Mouse (Mus musculus) kidney, adult 11 months (tissue): ENCODE results near the gene Cntn3.

Source experiments
- DNase-seq: peaks from one replicate; pipeline ENCODE4 v3.0.0; 2022

The Cntn3 gene

DNA sequence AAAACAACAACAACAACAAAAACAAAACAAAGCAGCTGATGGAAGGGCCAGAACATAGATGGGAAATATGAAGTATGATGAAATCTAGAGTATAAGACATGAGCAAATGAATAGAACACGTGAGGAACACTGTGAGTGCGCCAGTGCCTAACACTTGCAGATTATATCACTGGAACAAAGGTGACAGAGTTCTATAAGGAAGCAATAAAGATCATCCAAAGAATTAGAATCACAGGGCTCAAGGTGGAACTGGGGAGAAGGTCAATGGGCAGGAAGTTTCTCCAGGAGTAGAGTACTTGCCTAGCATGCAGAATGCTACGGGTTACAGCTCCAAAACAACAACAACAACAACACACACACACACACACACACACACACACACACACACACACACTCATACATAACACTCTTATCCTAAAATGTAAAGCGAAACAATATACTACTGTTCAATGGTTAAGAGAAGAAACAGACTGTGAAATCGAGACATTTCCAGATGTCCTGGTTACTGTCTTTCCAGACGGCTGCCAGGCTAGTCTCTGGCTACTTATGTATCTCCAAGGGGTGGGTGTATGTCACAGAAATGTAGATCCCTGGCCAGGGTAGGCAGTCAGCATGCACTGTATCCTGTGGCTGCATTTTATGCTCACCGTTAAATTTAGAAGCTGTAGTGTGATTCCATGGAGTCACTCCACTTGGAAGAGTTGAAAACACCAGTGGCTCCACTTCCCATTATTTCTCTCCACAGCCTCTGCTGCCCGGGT, 94.4 kb downstream of the Cntn3 start:
- DNase-seq: no peak

DNA sequence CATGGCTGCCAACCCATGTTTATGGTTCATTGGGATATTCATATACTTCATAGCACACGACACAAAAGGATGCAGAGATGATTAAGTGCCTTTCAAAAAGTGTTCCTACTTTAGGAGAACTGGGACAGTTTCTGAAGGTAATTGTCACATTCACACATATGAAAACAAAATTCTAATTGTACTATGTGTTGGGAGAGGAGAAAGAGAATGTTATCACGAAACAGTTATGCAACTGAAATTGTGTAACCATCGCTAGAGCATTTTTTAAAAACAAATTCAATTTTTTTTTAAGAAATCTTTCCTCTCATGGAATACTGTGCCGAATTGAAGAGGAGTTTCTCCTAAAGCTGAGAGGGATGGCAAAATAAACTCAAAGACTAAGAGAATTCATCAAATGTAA, 134.5 kb downstream of the Cntn3 start:
- DNase-seq: no peak

DNA sequence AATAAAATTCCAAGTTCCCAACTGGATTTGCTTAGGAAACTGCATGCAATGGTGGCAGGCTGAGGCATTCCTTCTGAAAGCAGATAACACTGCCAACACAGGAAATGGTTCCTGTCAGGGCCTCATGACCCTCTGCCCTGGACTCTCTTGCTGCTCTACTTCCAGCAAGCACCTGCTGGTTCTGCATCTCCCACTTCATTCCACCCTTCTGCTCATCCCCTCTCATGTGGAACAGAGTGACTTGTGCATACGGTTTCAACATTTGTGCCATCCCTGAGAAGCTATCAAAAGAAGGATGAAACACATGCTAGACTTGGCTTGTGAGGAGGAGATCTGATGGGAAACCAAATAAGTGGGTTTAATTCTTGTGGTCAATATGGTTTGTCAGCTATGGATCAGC, 145.4 kb downstream of the Cntn3 start:
- DNase-seq: no peak

DNA sequence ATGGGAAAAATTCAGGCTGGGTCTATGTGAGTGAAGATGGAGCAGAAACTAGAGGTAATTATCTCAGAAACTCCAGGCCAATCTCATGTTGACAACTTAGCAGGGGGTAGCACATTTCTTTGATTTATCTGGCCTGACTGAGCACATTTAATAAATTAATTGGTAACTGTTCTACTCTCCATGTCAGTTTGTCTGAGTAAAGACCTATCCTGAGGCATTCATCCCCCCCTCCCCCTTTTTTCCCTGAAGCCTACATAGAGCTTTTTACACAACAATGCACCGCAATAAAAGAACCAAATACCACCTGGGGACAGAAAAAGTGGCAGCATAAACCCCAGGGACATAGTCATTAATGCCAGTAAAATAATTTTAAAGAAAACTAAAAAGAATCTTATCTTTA, 151.1 kb downstream of the Cntn3 start:
- DNase-seq: no peak

DNA sequence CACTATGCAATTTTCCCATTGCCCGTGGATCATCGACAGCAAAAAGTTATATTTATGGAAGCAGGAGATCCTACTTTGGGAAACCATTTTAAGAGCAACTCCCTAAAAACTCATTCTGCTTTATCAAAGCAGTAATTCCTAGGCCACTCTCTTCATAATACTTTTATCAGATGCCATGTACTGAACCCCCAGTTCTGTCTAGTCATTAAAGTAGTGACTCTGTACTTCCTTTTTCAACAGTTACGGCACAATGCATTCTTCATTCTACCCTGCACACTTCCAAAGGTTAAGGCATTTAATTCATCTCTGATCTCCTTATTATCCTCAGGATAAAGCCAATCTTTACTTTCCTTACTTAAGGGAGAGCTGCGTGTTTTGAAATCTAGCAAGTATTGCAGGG, 184.3 kb downstream of the Cntn3 start:
- no peak for DNase-seq

DNA sequence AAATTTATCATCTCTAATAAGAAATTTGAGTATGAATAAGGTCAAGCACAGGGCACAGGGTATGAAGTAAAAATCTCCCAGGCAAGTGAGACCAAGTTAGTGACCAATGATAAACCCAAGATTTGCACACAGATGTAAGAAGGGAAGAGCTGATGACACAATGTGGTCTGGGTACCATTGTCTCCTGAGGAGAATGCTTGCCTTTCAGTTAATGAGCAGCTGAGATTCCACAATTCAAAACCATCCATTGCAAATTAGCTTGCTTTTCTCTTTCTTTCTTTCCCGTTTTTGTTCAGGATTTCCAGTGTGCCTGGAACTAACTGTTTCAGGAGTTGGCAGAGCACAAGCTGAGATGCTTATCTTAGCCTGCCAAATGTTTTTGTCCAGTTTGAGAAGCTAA, 200.8 kb downstream of the Cntn3 start:
- DNase-seq: no peak

DNA sequence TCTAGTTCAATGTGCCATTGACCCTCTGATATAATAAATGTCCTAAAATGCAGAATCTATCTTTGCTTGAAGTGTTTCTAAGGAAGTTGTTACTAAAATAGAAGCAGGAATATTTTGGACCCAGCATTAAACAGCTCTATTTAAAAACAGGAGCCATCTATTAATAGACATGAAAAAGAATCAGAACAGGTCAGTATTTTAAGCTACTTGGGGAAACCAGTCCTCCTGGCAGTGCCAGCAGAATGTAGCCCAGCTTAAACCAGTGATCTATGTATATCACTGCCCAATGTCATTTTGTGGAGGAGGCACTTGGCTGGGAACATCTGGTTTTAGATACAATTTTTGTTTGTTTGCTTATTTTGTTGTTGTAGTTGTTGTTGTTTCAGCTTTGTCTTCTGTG, 209.0 kb downstream of the Cntn3 start:
- no peak for DNase-seq

DNA sequence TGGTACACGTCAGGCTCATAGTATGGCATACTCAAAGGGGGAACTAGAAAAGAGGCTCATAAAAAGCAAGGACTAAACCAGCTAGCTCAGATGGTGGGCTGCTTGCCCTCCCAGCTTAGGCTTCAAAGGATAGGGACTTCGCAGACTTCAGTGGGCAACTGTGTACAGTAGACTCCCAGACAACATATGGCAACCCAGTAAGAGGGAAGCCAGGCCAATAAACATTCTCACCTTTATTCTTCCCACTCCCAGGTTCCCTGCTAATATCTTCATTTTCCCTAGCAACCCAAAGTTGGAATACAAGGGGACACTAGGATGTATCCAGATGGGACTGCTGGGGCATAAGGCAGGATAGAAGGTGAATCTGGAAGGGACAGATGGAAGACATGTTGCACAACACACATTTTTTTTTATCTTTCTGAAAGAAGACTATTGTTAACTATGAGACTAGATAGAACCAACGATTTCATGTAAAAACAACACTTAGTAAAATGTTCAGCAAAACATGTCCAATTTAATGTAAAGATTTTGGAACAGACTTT, 209.5 kb downstream of the Cntn3 start:
- DNase-seq: no peak

DNA sequence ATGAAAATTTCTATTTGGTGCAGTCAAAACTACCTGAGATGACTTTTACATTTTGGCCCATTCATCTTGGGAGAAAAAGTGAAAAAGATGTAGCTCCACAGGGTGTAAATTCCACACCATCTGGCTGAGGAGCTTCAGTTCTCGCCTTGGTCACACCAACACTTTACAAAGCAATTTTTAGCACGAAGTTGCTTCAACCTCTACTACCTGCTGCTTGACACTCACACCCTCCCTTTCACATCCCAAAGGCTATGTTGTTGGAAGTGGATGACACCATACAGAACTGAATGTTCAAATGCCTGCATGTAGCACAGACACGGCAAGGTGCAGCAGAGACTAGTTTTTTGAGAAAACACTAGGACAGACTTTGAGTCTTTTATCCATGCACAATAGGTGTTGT, 240.8 kb downstream of the Cntn3 start:
- DNase-seq: no peak

DNA sequence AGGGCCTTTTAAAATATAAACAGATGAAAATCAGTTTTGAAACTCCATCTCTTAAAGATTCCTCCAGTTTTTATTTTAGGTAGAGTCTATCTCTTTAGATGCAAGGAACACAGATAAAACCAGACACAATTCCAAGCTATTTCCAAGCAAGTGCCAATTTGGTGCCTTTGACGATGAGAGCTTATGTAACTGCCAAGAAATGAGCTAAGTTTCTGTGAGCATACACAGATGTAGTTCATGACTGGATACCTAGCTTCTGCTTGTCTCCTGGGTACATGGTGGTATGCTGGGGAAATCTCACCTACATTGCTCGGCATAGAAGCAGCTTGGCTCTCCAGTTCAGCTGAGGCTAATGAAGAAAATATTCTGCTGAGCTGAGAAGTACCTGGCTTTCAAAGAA, 246.2 kb downstream of the Cntn3 start:
- DNase-seq: no peak

DNA sequence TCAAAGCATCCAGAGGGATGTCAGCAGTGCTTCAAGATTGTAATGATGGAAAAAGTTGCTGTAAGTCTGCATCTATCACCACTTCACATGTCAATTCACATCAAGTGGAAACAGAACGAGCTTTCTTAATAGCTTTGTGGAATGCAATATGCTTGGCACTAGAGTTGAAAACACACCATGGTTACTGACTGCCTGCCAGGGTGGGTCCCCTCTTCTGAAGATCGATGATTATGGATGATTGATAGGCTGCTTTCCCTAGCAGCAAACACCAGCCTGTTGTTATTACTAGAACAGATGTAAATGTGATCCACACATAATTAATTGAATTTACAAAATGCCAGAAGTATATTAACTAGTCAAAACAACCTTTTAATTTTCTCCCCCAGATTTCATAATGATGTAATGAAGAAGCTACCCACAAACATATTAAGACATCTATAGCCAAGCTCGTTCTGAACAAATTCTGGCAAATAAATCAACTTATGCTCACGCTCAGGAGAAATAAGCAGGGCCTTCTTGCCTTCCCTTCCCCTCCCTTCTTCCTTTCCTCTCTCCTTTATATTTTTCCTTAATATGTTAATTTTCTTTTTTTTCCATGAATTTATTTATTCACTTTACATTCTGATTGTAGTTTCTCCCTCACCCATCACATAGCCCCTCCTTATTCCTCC, 250.2 kb downstream of the Cntn3 start:
- no peak for DNase-seq

DNA sequence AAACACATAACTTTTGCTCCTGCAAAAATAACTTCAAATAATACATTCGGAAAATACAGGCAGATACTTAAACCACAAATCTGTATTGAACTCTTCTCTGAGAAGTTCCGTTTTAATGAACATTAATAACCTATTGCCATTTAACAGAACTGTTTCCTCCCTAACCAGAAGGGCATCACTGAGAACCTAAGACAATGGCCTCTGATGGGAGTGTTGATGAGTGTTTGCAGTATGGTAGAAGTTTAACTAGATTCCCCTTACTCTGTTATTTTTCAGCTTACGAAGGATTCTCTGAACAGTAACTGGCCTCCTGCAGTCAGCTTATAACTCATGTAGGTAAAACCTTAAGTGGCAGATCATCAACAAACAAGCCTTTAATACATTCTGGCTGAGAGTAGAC, 253.1 kb downstream of the Cntn3 start:
- no peak for DNase-seq

DNA sequence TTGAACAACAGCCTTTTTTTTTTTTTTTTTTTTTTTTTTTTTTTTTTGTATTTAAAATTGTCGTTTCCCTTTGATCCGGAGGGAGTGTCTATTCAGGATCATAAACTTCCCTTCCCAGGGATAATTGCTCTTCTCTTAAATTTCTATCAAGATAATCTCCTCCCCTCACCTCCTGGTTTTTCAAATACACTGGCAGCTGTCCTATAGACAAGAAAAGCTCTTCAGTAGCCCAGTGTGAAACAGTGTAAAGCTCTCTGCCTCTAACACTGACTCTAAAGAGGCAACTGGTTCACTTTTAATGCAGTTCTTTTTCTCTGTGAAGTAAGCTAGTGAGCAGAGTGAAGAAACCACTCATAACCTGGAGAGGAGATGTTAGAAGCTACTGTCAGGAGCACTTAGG, 290.0 kb downstream of the Cntn3 start:
- no peak for DNase-seq

DNA sequence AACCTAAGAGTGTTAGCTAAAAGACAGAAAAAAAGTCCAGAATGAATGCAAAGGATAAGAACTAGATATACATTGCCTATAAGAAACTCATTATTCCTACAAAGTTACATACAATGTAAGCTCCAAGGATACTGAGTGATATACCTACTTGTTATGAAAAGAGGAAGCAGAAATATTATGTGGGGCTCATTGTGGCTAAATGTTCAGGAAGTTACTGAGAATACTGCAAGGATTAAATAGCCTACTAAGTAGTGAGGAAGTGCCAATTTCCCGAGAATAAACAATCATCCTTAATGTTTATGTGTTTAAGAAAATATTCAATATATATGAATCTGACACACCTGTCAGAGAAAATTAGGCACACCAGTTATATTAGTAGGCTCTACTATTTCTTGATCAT, 341.9 kb downstream of the Cntn3 start:
- no peak for DNase-seq

DNA sequence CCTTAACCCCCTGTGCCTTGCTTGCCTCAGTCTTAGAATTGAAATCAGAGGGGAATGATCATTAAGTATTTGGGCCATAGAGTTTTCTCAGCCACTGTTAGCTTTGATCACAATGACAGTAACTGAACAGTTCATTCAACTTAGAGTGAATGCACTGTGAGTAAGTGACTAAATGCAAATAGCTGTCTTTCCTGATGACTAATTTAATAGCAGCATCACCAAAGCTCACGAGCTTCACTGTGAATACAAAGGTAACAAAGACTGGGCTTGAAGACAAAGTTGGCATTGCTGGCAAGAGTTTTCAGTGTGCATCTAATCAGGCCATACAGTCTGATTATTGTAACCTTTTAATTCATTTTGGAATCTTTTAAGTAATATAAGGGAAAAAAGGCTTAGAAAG, 386.6 kb downstream of the Cntn3 start:
- no peak for DNase-seq

DNA sequence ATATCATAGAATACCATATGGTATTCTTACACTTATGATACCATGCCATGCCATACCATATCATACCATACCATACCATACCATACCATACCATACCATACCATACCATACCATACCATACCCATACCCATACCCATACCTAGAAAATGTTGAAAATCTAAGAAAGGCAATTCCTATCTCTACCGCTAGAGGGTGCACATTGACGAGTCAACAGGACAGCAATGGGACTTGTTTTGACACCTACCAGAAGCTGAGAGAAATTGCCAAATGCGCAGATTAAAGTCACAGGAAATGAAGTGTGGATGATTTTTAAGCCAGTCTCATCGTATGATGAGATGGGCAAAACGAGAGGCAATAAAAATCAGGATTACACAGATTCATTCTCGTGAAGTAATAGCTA, 402.0 kb downstream of the Cntn3 start:
- DNase-seq: no peak

DNA sequence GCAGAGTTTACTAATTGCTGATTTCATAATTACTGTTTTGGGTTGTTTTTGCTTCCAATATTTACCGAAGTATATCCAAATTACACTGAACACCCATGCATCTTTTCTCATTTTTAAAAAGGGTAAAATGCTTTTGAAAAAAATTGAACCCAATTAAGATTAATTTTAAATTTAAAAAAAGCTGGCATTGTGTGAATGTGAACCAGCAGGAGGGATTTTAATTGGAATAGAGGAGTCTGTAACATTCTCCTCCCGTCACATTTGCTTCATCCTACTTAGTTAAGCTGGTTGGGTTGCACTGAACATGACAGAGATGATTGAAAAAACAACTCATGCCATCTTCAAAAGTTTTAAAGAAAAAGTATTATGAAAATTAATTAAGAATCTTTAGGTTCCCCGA, 411.7 kb downstream of the Cntn3 start:
- no peak for DNase-seq

DNA sequence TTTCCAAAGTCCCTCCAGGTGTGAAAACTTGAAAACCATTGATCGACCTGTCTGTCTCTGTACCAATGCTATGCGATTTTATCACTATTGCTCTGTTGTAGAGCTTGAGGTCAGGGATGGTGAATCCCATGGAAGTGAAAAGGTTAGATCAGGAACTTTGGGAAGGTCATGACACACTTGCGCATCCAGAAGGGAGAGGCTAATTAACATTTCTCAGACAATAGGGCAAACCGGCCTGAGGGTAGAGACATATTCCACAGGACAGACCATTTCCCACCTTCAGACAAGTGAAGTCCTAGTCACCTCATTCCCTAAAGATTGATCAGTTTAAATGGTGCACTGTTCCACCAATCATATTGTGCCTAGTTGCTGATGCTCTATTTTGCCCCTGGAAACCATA, 451.2 kb downstream of the Cntn3 start:
- DNase-seq: no peak

DNA sequence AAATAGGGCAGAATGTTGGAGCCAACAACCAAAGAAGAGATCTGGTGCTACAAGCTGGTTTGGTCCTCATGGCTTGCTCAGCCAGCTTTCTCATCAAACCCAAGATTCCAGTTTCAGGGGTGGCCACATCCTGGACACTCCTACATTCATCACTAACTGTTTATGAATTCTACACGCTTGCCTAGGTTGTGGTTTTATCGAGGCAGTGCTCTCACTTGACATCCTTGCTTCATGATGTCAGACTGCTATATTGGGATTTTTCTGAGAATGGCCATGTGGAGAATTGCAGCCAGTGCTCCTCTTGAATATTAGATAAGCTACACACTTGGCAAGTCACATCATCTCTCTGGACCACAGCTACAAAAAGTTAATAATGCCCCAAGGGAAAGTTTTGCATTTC, 452.9 kb downstream of the Cntn3 start:
- DNase-seq: no peak

DNA sequence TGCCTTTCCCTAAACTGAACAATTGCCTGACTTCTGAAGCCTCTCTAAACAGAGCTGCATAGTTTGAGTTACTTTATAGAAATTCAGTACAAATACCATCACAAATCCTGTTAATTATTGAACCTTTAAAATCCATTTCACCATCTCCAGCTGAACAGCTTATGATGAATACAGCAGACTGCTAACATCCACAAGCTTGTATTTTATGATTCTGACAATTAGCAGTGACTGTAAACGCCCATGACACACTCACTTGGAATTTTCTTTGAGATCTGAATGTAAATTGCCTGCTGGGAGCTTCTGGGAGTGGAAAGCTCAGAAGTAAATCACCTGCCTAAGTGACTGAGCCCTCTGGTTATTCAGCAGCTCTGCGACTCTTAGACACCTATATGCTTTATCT, 459.3 kb downstream of the Cntn3 start:
- DNase-seq: no peak
